Mouse (Mus musculus): ENCODE data around the gene Gsdma. TPM values are rescaled to one million over a fixed set of nuclear protein-coding genes. Genes with fewer than 3 reads are reported as not detected.

Gene Gsdma
- total and polyA plus RNA-seq, 3 experiments = 0.10 TPM; not detected in 2

DNA sequence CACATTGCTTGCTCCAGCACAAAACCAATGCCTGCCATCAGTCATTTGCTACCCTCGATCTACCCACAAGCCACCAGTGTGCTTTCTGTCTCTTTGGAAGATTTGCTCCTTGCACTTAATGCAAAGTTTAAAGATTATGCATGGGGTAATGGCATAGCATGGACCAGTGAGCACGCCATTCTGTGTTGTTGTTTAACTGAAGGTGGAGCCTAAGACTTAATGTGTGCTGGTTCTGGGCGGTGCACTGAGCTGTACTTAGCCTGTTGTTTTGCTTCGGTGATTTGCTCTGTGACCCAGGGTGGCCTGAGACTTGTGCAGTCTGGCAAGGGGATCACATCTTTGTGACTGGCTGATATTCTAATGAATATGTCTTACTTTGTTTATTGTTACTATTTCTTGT is 22.8 kb downstream of the Gsdma start:
- no peak for DNase-seq (ENCODE audit: extremely low read depth)
- Histone ChIP-seq H3K36me3 (replicated peaks in 1 of 2; ENCODE audit: control insufficient read depth in 1 of 2, insufficient read depth in 1 of 2, low read length in 1 of 2) (peaks cover 63 to 72% of the 10 kb centered on the region in 2 experiments), H3K4me3 (replicated peaks in 1 of 3; ENCODE audit: low read depth in 2 of 3, low read length in 2 of 3, poor library complexity in 1 of 3) (no peak overlapping the region), H3K79me2 (replicated peaks; ENCODE audit: control insufficient read depth, extremely low read depth, insufficient read depth, poor library complexity, severe bottlenecking) (peaks cover 29% of the 10 kb centered on the region), H3K4me2 (ENCODE audit: insufficient read depth, low read depth, poor library complexity, severe bottlenecking) (no peak overlapping the region), H3K4me1 (ENCODE audit: control insufficient read depth in 1 of 2, insufficient read depth in 2 of 2) (peaks cover 2 to 18% of the 10 kb centered on the region in 2 experiments; a peak in 3 of 4 replicates), H3K27ac (ENCODE audit: insufficient read depth, low read depth) (no peak overlapping the region), H3K9me3 (replicated peaks; ENCODE audit: low read length) (no peaks in the 10 kb centered on the region), H3K27me3 (replicated peaks) (no peaks in the 10 kb centered on the region), H3K9ac (ENCODE audit: insufficient read depth, low read depth) (no peak overlapping the region)
- TF ChIP-seq USF1 (IDR thresholded peaks at IDR 0.05; ENCODE audit: low read depth, low read length) (no peak), HCFC1 (IDR thresholded peaks at IDR 0.05; ENCODE audit: low read depth, low read length) (no peak), CHD1 (IDR thresholded peaks at IDR 0.05; ENCODE audit: low read depth, low read length) (no peak), ELF1 (IDR thresholded peaks at IDR 0.05; ENCODE audit: low read depth, low read length) (no peak), JUND (conservative IDR thresholded peaks at IDR 0.05; ENCODE audit: low read depth, low read length) (no peak), IRF4 (IDR thresholded peaks at IDR 0.05; ENCODE audit: low read depth, low read length) (no peak), CHD2 (IDR thresholded peaks at IDR 0.05; ENCODE audit: low read length) (no peak), MYC (IDR thresholded peaks at IDR 0.05; ENCODE audit: low read depth, low read length) (no peak), MXI1 (IDR thresholded peaks at IDR 0.05; ENCODE audit: low read depth, low read length) (no peak), PAX5 (IDR thresholded peaks at IDR 0.05; ENCODE audit: low read length) (no peak), NRF1 (IDR thresholded peaks at IDR 0.05; ENCODE audit: low read depth, low read length) (no peak), CTCF (conservative IDR thresholded peaks at IDR 0.05 in 1 of 2, IDR thresholded peaks at IDR 0.05 in 1 of 2; ENCODE audit: low read depth in 2 of 2, low read length in 2 of 2) (no peak)
- dilution Hi-C loops (cut with MboI; ENCODE audit: extremely low pct_ligation_motif_present, extremely low pct_unique_long_range_greater_than_20kb, low sequenced_read_pairs) = no loop called here
- in situ Hi-C loops (cut with MboI; ENCODE audit: low pct_ligation_motif_present, low pct_unique_long_range_greater_than_20kb, low sequenced_read_pairs) = no loop called here

DNA sequence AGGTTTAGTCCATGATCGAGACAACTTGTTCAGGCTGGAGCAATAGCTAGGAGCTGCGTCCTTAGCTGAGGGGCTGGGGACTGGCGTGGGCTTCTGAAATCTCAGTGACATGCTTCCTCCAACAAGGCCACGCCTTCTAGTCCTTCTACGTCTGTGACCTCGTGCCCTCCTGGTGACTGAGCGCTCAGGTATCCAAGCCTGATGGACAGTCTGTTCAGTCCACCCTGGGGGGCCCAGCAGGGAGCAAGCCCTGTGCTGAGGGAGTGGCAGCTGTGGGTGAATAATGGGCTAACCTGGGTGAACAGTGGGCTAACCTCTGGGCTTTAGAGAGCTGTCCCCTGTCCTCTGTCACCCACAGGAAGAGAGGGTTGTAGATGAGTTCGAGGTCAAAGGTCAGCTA is 23.9 kb downstream of the Gsdma start:
- H3K9ac ChIP-seq (ENCODE audit: insufficient read depth, low read depth) = no peak overlapping the region
- no peak overlapping the region for H3K27ac ChIP-seq (ENCODE audit: insufficient read depth, low read depth)
- peaks cover 23% of the 10 kb centered on the region for H3K79me2 ChIP-seq (replicated peaks; ENCODE audit: control insufficient read depth, extremely low read depth, insufficient read depth, poor library complexity, severe bottlenecking)
- H3K27me3 ChIP-seq (replicated peaks) = no peaks in the 10 kb centered on the region
- H3K4me3 ChIP-seq (replicated peaks in 1 of 3; ENCODE audit: low read depth in 2 of 3, low read length in 2 of 3, poor library complexity in 1 of 3) = no peak overlapping the region
- TF ChIP-seq CTCF (conservative IDR thresholded peaks at IDR 0.05 in 1 of 2, IDR thresholded peaks at IDR 0.05 in 1 of 2; ENCODE audit: low read depth in 2 of 2, low read length in 2 of 2) = no peak
- no peak for TF ChIP-seq HCFC1 (IDR thresholded peaks at IDR 0.05; ENCODE audit: low read depth, low read length)
- no peak for TF ChIP-seq MEF2A (IDR thresholded peaks at IDR 0.05; ENCODE audit: borderline replicate concordance, low read depth, low read length)
- no peak for TF ChIP-seq SMC3 (IDR thresholded peaks at IDR 0.05; ENCODE audit: low read depth, low read length)
- no peak for TF ChIP-seq SIN3A (IDR thresholded peaks at IDR 0.05; ENCODE audit: low read length)
- TF ChIP-seq KAT2A (IDR thresholded peaks at IDR 0.05; ENCODE audit: insufficient replicate concordance, low read length) = no peak
- TF ChIP-seq ZKSCAN1 (IDR thresholded peaks at IDR 0.05; ENCODE audit: borderline replicate concordance, low read depth, low read length) = no peak
- no peak for TF ChIP-seq RCOR1 (conservative IDR thresholded peaks at IDR 0.05; ENCODE audit: low read depth, low read length)
- TF ChIP-seq EP300 (IDR thresholded peaks at IDR 0.05; ENCODE audit: low read length) = no peak
- TF ChIP-seq RAD21 (IDR thresholded peaks at IDR 0.05; ENCODE audit: low read depth, low read length) = no peak
- TF ChIP-seq USF1 (IDR thresholded peaks at IDR 0.05; ENCODE audit: low read depth, low read length) = no peak
- TF ChIP-seq MYC (IDR thresholded peaks at IDR 0.05; ENCODE audit: low read depth, low read length) = no peak
- TF ChIP-seq ZC3H11A (IDR thresholded peaks at IDR 0.05; ENCODE audit: low read depth, low read length) = no peak
- peaks cover 2 to 27% of the 10 kb centered on the region in 2 experiments; a peak in 3 of 4 replicates for H3K4me1 ChIP-seq (ENCODE audit: control insufficient read depth in 1 of 2, insufficient read depth in 2 of 2)
- H3K4me2 ChIP-seq (ENCODE audit: insufficient read depth, low read depth, poor library complexity, severe bottlenecking) = no peak overlapping the region
- no peak for DNase-seq (ENCODE audit: extremely low read depth)
- no peaks in the 10 kb centered on the region for H3K9me3 ChIP-seq (replicated peaks; ENCODE audit: low read length)
- dilution Hi-C loops (cut with MboI; ENCODE audit: extremely low pct_ligation_motif_present, extremely low pct_unique_long_range_greater_than_20kb, low sequenced_read_pairs) (no loop called here), in situ Hi-C loops (cut with MboI; ENCODE audit: low pct_ligation_motif_present, low pct_unique_long_range_greater_than_20kb, low sequenced_read_pairs) (no loop called here)
- H3K36me3 ChIP-seq (replicated peaks in 1 of 2; ENCODE audit: control insufficient read depth in 1 of 2, insufficient read depth in 1 of 2, low read length in 1 of 2) = peaks cover 71 to 83% of the 10 kb centered on the region in 2 experiments

Data from CH12.LX (cell line).